Mouse (Mus musculus): ENCODE measurements at regions not wholly inside any gene's neighbourhood (a gene's known extent, or its start where the extent isn't known, plus 50 kb on each side); places are given as distances from the start of the nearest gene placed in this dataset.

DNA sequence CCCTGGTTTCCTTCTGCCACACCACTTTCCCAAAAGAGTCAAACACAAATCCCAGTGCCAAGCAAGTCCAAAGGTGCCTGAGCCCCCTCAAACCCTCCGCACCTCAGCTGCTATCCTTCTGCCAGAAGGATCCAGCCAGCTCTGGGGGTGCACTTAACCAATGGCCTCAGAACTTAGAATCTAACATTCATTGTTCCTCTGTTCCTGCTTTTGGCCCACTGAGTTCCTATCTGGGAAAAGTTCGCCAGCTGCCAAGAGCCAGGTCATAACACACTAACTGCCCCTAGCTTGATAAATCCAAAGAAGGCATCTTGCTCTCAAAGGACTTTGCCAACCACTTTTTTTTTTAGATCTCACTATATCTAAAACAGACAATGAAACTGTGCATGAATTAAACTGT lies 133.1 kb upstream of the Supt20 start:
- no peaks in the 10 kb centered on the region for H3K79me2 ChIP-seq (replicated peaks; ENCODE audit: control insufficient read depth, extremely low read depth, insufficient read depth, poor library complexity, severe bottlenecking)
- no peak for DNase-seq (ENCODE audit: extremely low read depth)
- H3K9me3 ChIP-seq (replicated peaks; ENCODE audit: low read length) = peaks cover 2% of the 10 kb centered on the region
- dilution Hi-C loops (cut with MboI; ENCODE audit: extremely low pct_ligation_motif_present, extremely low pct_unique_long_range_greater_than_20kb, low sequenced_read_pairs) (no loop called here), in situ Hi-C loops (cut with MboI; ENCODE audit: low pct_ligation_motif_present, low pct_unique_long_range_greater_than_20kb, low sequenced_read_pairs) (no loop called here)
- H3K27ac ChIP-seq (ENCODE audit: insufficient read depth, low read depth) = no peak overlapping the region
- H3K36me3 ChIP-seq (replicated peaks in 1 of 2; ENCODE audit: control insufficient read depth in 1 of 2, insufficient read depth in 1 of 2, low read length in 1 of 2) = no peaks in the 10 kb centered on the region
- no peaks in the 10 kb centered on the region for H3K27me3 ChIP-seq (replicated peaks)
- no peak overlapping the region for H3K4me3 ChIP-seq (replicated peaks in 1 of 3; ENCODE audit: low read depth in 2 of 3, low read length in 2 of 3, poor library complexity in 1 of 3)
- peaks cover 0 to 10% of the 10 kb centered on the region in 2 experiments; a peak in 2 of 4 replicates for H3K4me1 ChIP-seq (ENCODE audit: control insufficient read depth in 1 of 2, insufficient read depth in 2 of 2)
- no peak for TF ChIP-seq ZMIZ1 (IDR thresholded peaks at IDR 0.05; ENCODE audit: low read depth, low read length)
- no peak for TF ChIP-seq CHD1 (IDR thresholded peaks at IDR 0.05; ENCODE audit: low read depth, low read length)
- TF ChIP-seq MAZ (IDR thresholded peaks at IDR 0.05; ENCODE audit: low read depth, low read length) = no peak
- TF ChIP-seq POLR2A (IDR thresholded peaks at IDR 0.05; ENCODE audit: low read depth, low read length) = no peak
- no peak for TF ChIP-seq SMC3 (IDR thresholded peaks at IDR 0.05; ENCODE audit: low read depth, low read length)
- TF ChIP-seq ZC3H11A (IDR thresholded peaks at IDR 0.05; ENCODE audit: low read depth, low read length) = no peak
- no peak for TF ChIP-seq CHD2 (IDR thresholded peaks at IDR 0.05; ENCODE audit: low read length)
- TF ChIP-seq TCF12 (IDR thresholded peaks at IDR 0.05; ENCODE audit: low read depth, low read length) = no peak
- no peak for TF ChIP-seq TBP (conservative IDR thresholded peaks at IDR 0.05; ENCODE audit: low read depth, low read length)
- no peak for TF ChIP-seq UBTF (IDR thresholded peaks at IDR 0.05; ENCODE audit: low read depth, low read length)
- TF ChIP-seq NELFE (IDR thresholded peaks at IDR 0.05; ENCODE audit: low read depth, low read length) = no peak
- no peak for TF ChIP-seq JUN (IDR thresholded peaks at IDR 0.05; ENCODE audit: insufficient read depth, low read depth, low read length)
- no peak for TF ChIP-seq BHLHE40 (IDR thresholded peaks at IDR 0.05; ENCODE audit: low read depth, low read length)
- TF ChIP-seq USF1 (IDR thresholded peaks at IDR 0.05; ENCODE audit: low read depth, low read length) = no peak
- no peak for TF ChIP-seq CTCF (conservative IDR thresholded peaks at IDR 0.05 in 1 of 2, IDR thresholded peaks at IDR 0.05 in 1 of 2; ENCODE audit: low read depth in 2 of 2, low read length in 2 of 2)
- TF ChIP-seq ZKSCAN1 (IDR thresholded peaks at IDR 0.05; ENCODE audit: borderline replicate concordance, low read depth, low read length) = no peak
- no peak overlapping the region for H3K4me2 ChIP-seq (ENCODE audit: insufficient read depth, low read depth, poor library complexity, severe bottlenecking)
- no peak overlapping the region for H3K9ac ChIP-seq (ENCODE audit: insufficient read depth, low read depth)

DNA sequence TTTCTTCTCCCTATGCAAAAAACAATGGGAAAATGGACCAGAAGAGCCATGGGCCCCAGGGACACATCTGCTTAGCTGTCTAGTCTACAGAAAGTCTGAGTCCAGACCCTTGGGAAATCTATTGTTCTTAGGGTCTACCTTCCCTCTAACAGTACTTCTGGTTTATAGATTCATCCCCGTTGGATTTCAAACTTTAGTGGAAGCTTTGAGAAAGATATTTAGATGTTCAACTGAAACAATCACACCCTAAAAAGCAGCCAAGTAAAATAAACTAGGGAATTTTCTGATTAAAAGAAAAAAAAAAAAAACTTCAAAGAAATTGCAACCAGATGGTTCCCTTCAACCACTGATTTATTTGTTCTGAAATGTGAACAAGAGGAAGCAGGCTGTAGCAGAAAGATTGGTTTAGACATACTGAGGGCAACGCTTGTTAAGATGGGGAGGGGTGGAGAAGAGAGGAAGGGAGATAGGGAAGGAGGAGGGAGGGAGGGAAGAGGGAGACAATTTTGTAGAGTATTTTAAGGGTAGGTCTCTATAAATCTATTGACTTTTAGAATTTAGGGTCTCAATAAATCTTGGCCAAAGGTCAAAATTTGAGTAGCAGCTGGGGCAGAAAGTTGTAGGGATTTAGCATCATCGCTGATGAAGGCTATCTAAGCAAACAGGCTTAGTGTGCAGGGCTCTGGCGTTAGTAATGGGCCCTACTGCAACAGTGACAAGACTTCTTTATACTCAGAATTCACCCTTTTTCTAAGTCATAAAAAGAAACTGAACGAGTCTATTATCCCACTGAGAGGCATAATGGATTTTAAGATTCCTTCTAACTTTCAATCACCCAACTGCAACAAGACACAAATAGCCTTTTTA lies 132.3 kb upstream of the Supt20 start:
- Histone ChIP-seq H3K9ac (ENCODE audit: insufficient read depth, low read depth) (no peak overlapping the region), H3K27ac (ENCODE audit: insufficient read depth, low read depth) (no peak overlapping the region), H3K79me2 (replicated peaks; ENCODE audit: control insufficient read depth, extremely low read depth, insufficient read depth, poor library complexity, severe bottlenecking) (no peaks in the 10 kb centered on the region), H3K9me3 (replicated peaks; ENCODE audit: low read length) (peaks cover 2% of the 10 kb centered on the region), H3K27me3 (replicated peaks) (no peaks in the 10 kb centered on the region), H3K4me1 (ENCODE audit: control insufficient read depth in 1 of 2, insufficient read depth in 2 of 2) (peaks cover 0 to 10% of the 10 kb centered on the region in 2 experiments; a peak in 2 of 4 replicates), H3K4me3 (replicated peaks in 1 of 3; ENCODE audit: low read depth in 2 of 3, low read length in 2 of 3, poor library complexity in 1 of 3) (no peak overlapping the region), H3K36me3 (replicated peaks in 1 of 2; ENCODE audit: control insufficient read depth in 1 of 2, insufficient read depth in 1 of 2, low read length in 1 of 2) (no peaks in the 10 kb centered on the region), H3K4me2 (ENCODE audit: insufficient read depth, low read depth, poor library complexity, severe bottlenecking) (no peak overlapping the region)
- DNase-seq (ENCODE audit: extremely low read depth) = no peak
- in situ Hi-C loops (cut with MboI; ENCODE audit: low pct_ligation_motif_present, low pct_unique_long_range_greater_than_20kb, low sequenced_read_pairs) (no loop called here), dilution Hi-C loops (cut with MboI; ENCODE audit: extremely low pct_ligation_motif_present, extremely low pct_unique_long_range_greater_than_20kb, low sequenced_read_pairs) (no loop called here)
- TF ChIP-seq NRF1 (IDR thresholded peaks at IDR 0.05; ENCODE audit: low read depth, low read length) (no peak), MYC (IDR thresholded peaks at IDR 0.05; ENCODE audit: low read depth, low read length) (no peak), ZMIZ1 (IDR thresholded peaks at IDR 0.05; ENCODE audit: low read depth, low read length) (no peak), E2F4 (IDR thresholded peaks at IDR 0.05; ENCODE audit: insufficient replicate concordance, low read depth, low read length) (no peak), ETS1 (conservative IDR thresholded peaks at IDR 0.05; ENCODE audit: low read depth, low read length) (no peak), JUND (conservative IDR thresholded peaks at IDR 0.05; ENCODE audit: low read depth, low read length) (no peak), MAX (IDR thresholded peaks at IDR 0.05; ENCODE audit: low read length) (no peak), GABPA (IDR thresholded peaks at IDR 0.05; ENCODE audit: insufficient replicate concordance, low read depth, low read length) (no peak), RAD21 (IDR thresholded peaks at IDR 0.05; ENCODE audit: low read depth, low read length) (no peak)

Measured in CH12.LX (cell line).